Comparison of ENCODE assay signal across 15 mouse cellular contexts in genomic region chr17:35635202-35635601, GRCm38 (mm10). TPM values are rescaled to one million over a fixed set of nuclear protein-coding genes. Genes with fewer than 3 reads are reported as not detected.
DNase-seq lines count a peak whose midpoint lies in the region; ATAC-seq and TF ChIP-seq lines count a peak whose summit lies in the region.
"Had no signal": no experiment of that assay in that cellular context is flagged by ENCODE, and none has a peak within 500 bp of the region (broad histone marks: within the 10 kb centered on the region; RNA-seq: fewer than 3 reads in every experiment).

No protein-coding gene starts in this region.

- ATAC-seq in forebrain, embryonic 16.5 days = peak; percentile 24; the same call in 1 of the 2 replicates
- ATAC-seq in forebrain, embryonic 12.5 days (ENCODE audit: low FRiP score) = no peak
- ATAC-seq in lung, embryonic 14.5 days (ENCODE audit: insufficient read depth) = no peak

- no peaks in the 10 kb centered on the region for H3K4me1 ChIP-seq in forebrain, embryonic 16.5 days (replicated peaks; ENCODE audit: control insufficient read depth, insufficient read depth, low read length)
- H3K4me1 ChIP-seq in forebrain, embryonic 12.5 days = peaks cover 4% of the 10 kb centered on the region
- H3K4me1 ChIP-seq in lung, embryonic 14.5 days (ENCODE audit: insufficient read depth) = peaks cover 17% of the 10 kb centered on the region
- peaks cover 0 to 17% of the 10 kb centered on the region in 2 experiments; a peak in 2 of 4 replicates for H3K4me1 ChIP-seq in MEL (ENCODE audit: control insufficient read depth in 1 of 2, insufficient read depth in 2 of 2, low read length in 2 of 2)
- H3K4me1 ChIP-seq: midbrain, embryonic 15.5 days had no signal

- H3K9ac ChIP-seq in forebrain, embryonic 16.5 days (replicated peaks; ENCODE audit: low read depth, low read length) = no peak overlapping the region
- no peak overlapping the region for H3K9ac ChIP-seq in forebrain, embryonic 12.5 days
- H3K9ac ChIP-seq in lung, embryonic 14.5 days = no peak overlapping the region
- no peak overlapping the region for H3K9ac ChIP-seq in MEL (ENCODE audit: control insufficient read depth, low read depth, low read length, poor library complexity, severe bottlenecking)

- no peak for DNase-seq in lung, embryonic 14.5 days
- DNase-seq in lung, postnatal 4 days = no peak
- peak; percentile 42 for DNase-seq in MEL (ENCODE audit: low read depth, low spot score)
- peak; percentile 14 for DNase-seq in retina, embryonic 14.5 days (ENCODE audit: low spot score)
- DNase-seq in c-Kit-positive CD71-positive TER-119-positive erythroid progenitor cells, embryonic 14.5 days (ENCODE audit: low spot score) = no peak
- DNase-seq in right cerebral cortex, postnatal 25 days = no peak

- no peak; the same call in 1 of the 2 replicates for TF ChIP-seq RAD21 in MEL (IDR thresholded peaks at IDR 0.05; ENCODE audit: low read depth, low read length)

- TF ChIP-seq POLR2A in MEL (IDR thresholded peaks at IDR 0.05; ENCODE audit: control insufficient read depth in 1 of 2, insufficient read depth in 1 of 2, low read depth in 1 of 2, low read length in 2 of 2, poor library complexity in 1 of 2) = no peak

- no peak overlapping the region for H3K4me2 ChIP-seq in forebrain, embryonic 16.5 days (ENCODE audit: low read length)
- H3K4me2 ChIP-seq in forebrain, embryonic 12.5 days = no peak overlapping the region; the same call in 1 of the 2 replicates
- no peak overlapping the region for H3K4me2 ChIP-seq in lung, embryonic 14.5 days

- H3K4me3 ChIP-seq in forebrain, embryonic 16.5 days (replicated peaks; ENCODE audit: low read length) = no peak overlapping the region
- no peak overlapping the region for H3K4me3 ChIP-seq in forebrain, embryonic 12.5 days (replicated peaks)
- no peak overlapping the region for H3K4me3 ChIP-seq in lung, embryonic 14.5 days (ENCODE audit: low read depth, low read length)
- no peak overlapping the region for H3K4me3 ChIP-seq in MEL (ENCODE audit: control insufficient read depth in 1 of 2, insufficient read depth in 1 of 2, low read depth in 2 of 2, low read length in 2 of 2)

- H3K36me3 ChIP-seq in forebrain, embryonic 16.5 days (ENCODE audit: control insufficient read depth, insufficient read depth) = no peaks in the 10 kb centered on the region
- no peaks in the 10 kb centered on the region for H3K36me3 ChIP-seq in forebrain, embryonic 12.5 days (replicated peaks)
- no peaks in the 10 kb centered on the region for H3K36me3 ChIP-seq in lung, embryonic 14.5 days (ENCODE audit: insufficient read depth)
- peaks cover 0 to 11% of the 10 kb centered on the region in 2 experiments; a peak in 2 of 4 replicates for H3K36me3 ChIP-seq in MEL (ENCODE audit: control insufficient read depth in 1 of 2, insufficient read depth in 2 of 2, low read length in 2 of 2)
- H3K36me3 ChIP-seq: forebrain, embryonic 15.5 days; midbrain, embryonic 15.5 days; neural tube, embryonic 15.5 days had no signal

- H3K27me3 ChIP-seq in forebrain, embryonic 16.5 days (replicated peaks; ENCODE audit: control insufficient read depth, insufficient read depth, low read length) = 0 out of 2 replicates have a peak, but pooled peaks cover 4% of the 10 kb centered on the region
- peaks cover 16% of the 10 kb centered on the region for H3K27me3 ChIP-seq in forebrain, embryonic 12.5 days
- H3K27me3 ChIP-seq in lung, embryonic 14.5 days (ENCODE audit: insufficient read depth, low read length) = no peaks in the 10 kb centered on the region
- H3K27me3 ChIP-seq in MEL (ENCODE audit: control insufficient read depth in 1 of 2, insufficient read depth in 2 of 2, low read length in 2 of 2) = peaks cover 1 to 3% of the 10 kb centered on the region in 2 experiments; a peak in 1 of 4 replicates

- TF ChIP-seq EP300 in MEL (IDR thresholded peaks at IDR 0.05; ENCODE audit: low read depth in 1 of 2, low read length in 2 of 2) = no peak

- H3K27ac ChIP-seq in forebrain, embryonic 16.5 days (ENCODE audit: low read length) = no peak overlapping the region
- no peak overlapping the region for H3K27ac ChIP-seq in forebrain, embryonic 12.5 days
- H3K27ac ChIP-seq in lung, embryonic 14.5 days (ENCODE audit: low read depth) = no peak overlapping the region
- H3K27ac ChIP-seq in MEL (ENCODE audit: control insufficient read depth, low read depth, low read length) = no peak overlapping the region
- H3K27ac ChIP-seq: forebrain, embryonic 15.5 days had no signal

- no peaks in the 10 kb centered on the region for H3K9me3 ChIP-seq in forebrain, embryonic 16.5 days (ENCODE audit: control insufficient read depth, low read length)
- no peaks in the 10 kb centered on the region for H3K9me3 ChIP-seq in forebrain, embryonic 12.5 days
- no peaks in the 10 kb centered on the region for H3K9me3 ChIP-seq in lung, embryonic 14.5 days (ENCODE audit: low read depth, low read length)
- H3K9me3 ChIP-seq in MEL (replicated peaks; ENCODE audit: insufficient read depth, low read length) = no peaks in the 10 kb centered on the region
- H3K9me3 ChIP-seq: forebrain, embryonic 15.5 days; midbrain, embryonic 15.5 days; neural tube, embryonic 15.5 days had no signal

- 73% methylated on average over 3 of the region's 3 CpGs for WGBS in forebrain, embryonic 16.5 days
- 83% methylated on average over 3 of the region's 3 CpGs for WGBS in forebrain, embryonic 12.5 days
- WGBS in lung, embryonic 14.5 days = 68% methylated on average over 3 of the region's 3 CpGs

- peak; percentile 33 for TF ChIP-seq CTCF in lung, embryonic 14.5 days (IDR thresholded peaks at IDR 0.05; ENCODE audit: low read depth)
- TF ChIP-seq CTCF in MEL (IDR thresholded peaks at IDR 0.05 in 2 of 3, conservative IDR thresholded peaks at IDR 0.05 in 1 of 3; ENCODE audit: control insufficient read depth in 1 of 3, insufficient read depth in 1 of 3, low read depth in 2 of 3, low read length in 3 of 3, poor library complexity in 1 of 3, severe bottlenecking in 1 of 3) = peak; percentile 17 to 49 (median 43); a peak in 4 of 6 replicates

- no peaks in the 10 kb centered on the region for H3K79me2 ChIP-seq in MEL (ENCODE audit: control insufficient read depth, insufficient read depth, low read length, poor library complexity)

TF ChIP-seq in MEL, 35 proteins besides CTCF, POLR2A, EP300 and RAD21:
- TF ChIP-seq SMC3 (IDR thresholded peaks at IDR 0.05; ENCODE audit: low read depth, low read length) (0 out of 2 replicates have a peak, but pooled peaks have one; percentile 11), HCFC1 (IDR thresholded peaks at IDR 0.05; ENCODE audit: low read depth, low read length) (0 out of 2 replicates have a peak, but pooled peaks have one; percentile 13), E2F4 (IDR thresholded peaks at IDR 0.05; ENCODE audit: borderline replicate concordance, low read depth, low read length) (no peak), GABPA (IDR thresholded peaks at IDR 0.05; ENCODE audit: low read depth, low read length) (no peak), SIN3A (IDR thresholded peaks at IDR 0.05; ENCODE audit: low read length) (no peak)

RNA-seq across cellular contexts. Expression of gene Mucl3, which starts 8.3 kb away (rescaled TPM):
- 0.08 TPM in 1 of 2 replicates, not detected in the other for polyA plus RNA-seq in forebrain, embryonic 16.5 days (2015; fragmentation: Nextera tagmentation; extraction: Ambion mirVana)
- polyA plus RNA-seq in forebrain, embryonic 12.5 days (2016; fragmentation: Nextera tagmentation; extraction: Ambion mirVana) = 0.09 TPM in 1 of 2 replicates, not detected in the other
- 1.0 and 1.4 TPM in 2 replicates for polyA plus RNA-seq in lung, embryonic 14.5 days (2014; fragmentation: Nextera tagmentation; extraction: Ambion mirVana)
- total RNA-seq in MEL (2012; rRNA removed) = 0.04 and 0.13 TPM in 2 replicates
- under 1 TPM in 1 of 2 experiments, not detected in 1; 0.11 TPM for polyA plus RNA-seq in MEL (2012; ENCODE audit: insufficient read depth in 1 of 2, insufficient read length in 2 of 2, low read depth in 1 of 2, low replicate concordance in 2 of 2, missing spikeins in 1 of 2)
- total RNA-seq: heart, postnatal 36 days; left cerebral cortex, postnatal 14 days had no signal
- polyA plus RNA-seq: forebrain, embryonic 15.5 days; gonadal fat pad, adult 2 months; liver, embryonic 16.5 days; midbrain, embryonic 15.5 days; neural tube, embryonic 15.5 days had no signal

RNA-seq across cellular contexts. Expression of gene Gm9573, which starts 8.8 kb away (rescaled TPM):
- polyA plus RNA-seq in forebrain, embryonic 16.5 days (2015; fragmentation: Nextera tagmentation; extraction: Ambion mirVana) = not detected in 2 replicates
- not detected in 2 replicates for polyA plus RNA-seq in forebrain, embryonic 12.5 days (2016; fragmentation: Nextera tagmentation; extraction: Ambion mirVana)
- polyA plus RNA-seq in lung, embryonic 14.5 days (2014; fragmentation: Nextera tagmentation; extraction: Ambion mirVana) = not detected in 2 replicates
- total RNA-seq in MEL (2012; rRNA removed) = not detected in 2 replicates
- not detected for polyA plus RNA-seq in MEL (2012; ENCODE audit: insufficient read depth in 1 of 2, insufficient read length in 2 of 2, low read depth in 1 of 2, low replicate concordance in 2 of 2, missing spikeins in 1 of 2)
- total RNA-seq: heart, postnatal 36 days; left cerebral cortex, postnatal 14 days had no signal
- polyA plus RNA-seq: forebrain, embryonic 15.5 days; liver, embryonic 16.5 days; midbrain, embryonic 15.5 days; neural tube, embryonic 15.5 days had no signal

RNA-seq across cellular contexts. Expression of gene Vars2, which starts 32.2 kb away (rescaled TPM):
- 19.0 and 19.8 TPM in 2 replicates for polyA plus RNA-seq in forebrain, embryonic 16.5 days (2015; fragmentation: Nextera tagmentation; extraction: Ambion mirVana)
- 16.8 and 22.3 TPM in 2 replicates for polyA plus RNA-seq in forebrain, embryonic 12.5 days (2016; fragmentation: Nextera tagmentation; extraction: Ambion mirVana)
- polyA plus RNA-seq in lung, embryonic 14.5 days (2014; fragmentation: Nextera tagmentation; extraction: Ambion mirVana) = 22.4 and 24.1 TPM in 2 replicates
- total RNA-seq in MEL (2012; rRNA removed) = 21.8 and 24.0 TPM in 2 replicates
- 10 to 100 TPM in 1 of 2 experiments, not detected in 1; 34.0 TPM for polyA plus RNA-seq in MEL (2012; ENCODE audit: insufficient read depth in 1 of 2, insufficient read length in 2 of 2, low read depth in 1 of 2, low replicate concordance in 2 of 2, missing spikeins in 1 of 2)

RNA-seq across cellular contexts. Expression of gene Sfta2, which starts 33.9 kb away (rescaled TPM):
- not detected in 2 replicates for polyA plus RNA-seq in forebrain, embryonic 16.5 days (2015; fragmentation: Nextera tagmentation; extraction: Ambion mirVana)
- polyA plus RNA-seq in forebrain, embryonic 12.5 days (2016; fragmentation: Nextera tagmentation; extraction: Ambion mirVana) = not detected in 2 replicates
- 61.3 and 64.3 TPM in 2 replicates for polyA plus RNA-seq in lung, embryonic 14.5 days (2014; fragmentation: Nextera tagmentation; extraction: Ambion mirVana)
- not detected in 2 replicates for total RNA-seq in MEL (2012; rRNA removed)
- polyA plus RNA-seq in MEL (2012; ENCODE audit: insufficient read depth in 1 of 2, insufficient read length in 2 of 2, low read depth in 1 of 2, low replicate concordance in 2 of 2, missing spikeins in 1 of 2) = not detected
- total RNA-seq: heart, postnatal 36 days; left cerebral cortex, postnatal 14 days had no signal
- polyA plus RNA-seq: forebrain, embryonic 15.5 days; liver, embryonic 16.5 days; midbrain, embryonic 15.5 days; neural tube, embryonic 15.5 days had no signal

RNA-seq across cellular contexts. Expression of gene Gtf2h4, which starts 38.3 kb away (rescaled TPM):
- polyA plus RNA-seq in forebrain, embryonic 16.5 days (2015; fragmentation: Nextera tagmentation; extraction: Ambion mirVana) = 34.6 and 35.3 TPM in 2 replicates
- polyA plus RNA-seq in forebrain, embryonic 12.5 days (2016; fragmentation: Nextera tagmentation; extraction: Ambion mirVana) = 39.0 and 40.7 TPM in 2 replicates
- 47.4 and 49.3 TPM in 2 replicates for polyA plus RNA-seq in lung, embryonic 14.5 days (2014; fragmentation: Nextera tagmentation; extraction: Ambion mirVana)
- 68.1 and 76.3 TPM in 2 replicates for total RNA-seq in MEL (2012; rRNA removed)
- polyA plus RNA-seq in MEL (2012; ENCODE audit: insufficient read depth in 1 of 2, insufficient read length in 2 of 2, low read depth in 1 of 2, low replicate concordance in 2 of 2, missing spikeins in 1 of 2) = 10 to 100 TPM in 1 of 2 experiments, not detected in 1; 97.6 TPM

Comparison
In these comparisons a context has a peak if more than half of its experiments do, and no peak if none do; other contexts are left out.
1. DNase-seq: peak in MEL (single experiment) and retina, embryonic 14.5 days (single experiment); none in lung, embryonic 14.5 days (single experiment), lung, postnatal 4 days (0 of 2), c-Kit-positive CD71-positive TER-119-positive erythroid progenitor cells, embryonic 14.5 days (single experiment) and right cerebral cortex, postnatal 25 days (single experiment).